In the genomic region with DNA sequence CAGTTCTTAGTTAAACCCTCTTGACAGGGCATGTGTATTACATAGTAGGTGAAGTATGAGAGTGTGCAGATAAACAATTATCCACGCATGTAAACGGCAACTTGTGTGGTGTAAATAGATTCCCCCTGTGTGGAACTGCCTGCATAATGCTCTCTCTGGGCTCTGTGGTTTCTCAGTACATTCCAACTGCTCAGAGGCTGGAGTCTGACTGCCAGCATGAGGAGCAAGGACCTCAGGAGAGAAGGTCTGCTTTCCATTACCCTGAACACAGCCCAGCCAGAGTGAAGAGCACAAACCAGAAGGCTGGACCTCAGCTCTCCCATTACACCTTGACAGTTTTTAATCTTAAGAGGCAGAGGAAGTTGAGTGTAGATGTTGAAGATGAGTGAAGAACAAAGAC, we compare ENCODE assay signal across 16 mouse cellular contexts. TPM values are rescaled to one million over a fixed set of nuclear protein-coding genes. Genes with fewer than 3 reads are reported as not detected.
DNase-seq lines count a peak whose midpoint lies in the region; ATAC-seq and TF ChIP-seq lines count a peak whose summit lies in the region.
"Had no signal": no experiment of that assay in that cellular context is flagged by ENCODE, and none has a peak within 500 bp of the region (broad histone marks: within the 10 kb centered on the region; RNA-seq: fewer than 3 reads in every experiment).

No protein-coding gene starts in this region.

- no peak for ATAC-seq in kidney, embryonic 15.5 days (replicated peaks; ENCODE audit: low FRiP score)
- ATAC-seq in embryonic facial prominence, embryonic 11.5 days (replicated peaks; ENCODE audit: insufficient number of reproducible peaks, low FRiP score, low TSS enrichment, low read depth), result peak; percentile 67
- ATAC-seq: forebrain, postnatal 0 days; inflammation-experienced regulatory T-cells, adult 6 months; midbrain, embryonic 16.5 days had no signal

- no peaks in the 10 kb centered on the region for H3K36me3 ChIP-seq in kidney, embryonic 15.5 days
- H3K36me3 ChIP-seq in embryonic facial prominence, embryonic 11.5 days (replicated peaks; ENCODE audit: control insufficient read depth, insufficient read depth, low read depth, low read length), result no peaks in the 10 kb centered on the region
- H3K36me3 ChIP-seq: G1E had no signal

- TF ChIP-seq CTCF in gastrocnemius, adult 2 months (IDR thresholded peaks at IDR 0.05), result no peak

- H3K9me3 ChIP-seq in kidney, embryonic 15.5 days (replicated peaks), result no peaks in the 10 kb centered on the region
- H3K9me3 ChIP-seq in embryonic facial prominence, embryonic 11.5 days (replicated peaks; ENCODE audit: control insufficient read depth, low read length), result no peaks in the 10 kb centered on the region
- H3K9me3 ChIP-seq: G1E had no signal

- H3K4me3 ChIP-seq in kidney, embryonic 15.5 days (replicated peaks), result no peak overlapping the region
- no peak overlapping the region for H3K4me3 ChIP-seq in embryonic facial prominence, embryonic 11.5 days (ENCODE audit: low read depth, low read length)
- no peak overlapping the region for H3K4me3 ChIP-seq in gastrocnemius, adult 2 months

- peak; percentile 32 for DNase-seq in embryo, embryonic 10 days (ENCODE audit: low spot score)
- DNase-seq in embryo, embryonic 9.5 days (ENCODE audit: extremely low spot score), result no peak
- DNase-seq in kidney, postnatal 10 days, result no peak
- DNase-seq in embryonic facial prominence, embryonic 11.5 days (ENCODE audit: low spot score), result peak; percentile 66
- peak; percentile 27 for DNase-seq in forelimb bud, embryonic 11.5 days (ENCODE audit: low read depth, low spot score)
- no peak for DNase-seq in gastrocnemius, adult 2 months
- DNase-seq in lung, postnatal 10 days, result no peak
- DNase-seq: cerebellum, adult 8-10 months; forebrain, postnatal 0 days; kidney, adult 9 months; liver, postnatal 0 days; lung, postnatal 14 days had no signal

- intact Hi-C loops in gastrocnemius, adult 2 months (cut with DNase I), result no loop called here

- peaks cover 13% of the 10 kb centered on the region for H3K4me1 ChIP-seq in kidney, embryonic 15.5 days
- H3K4me1 ChIP-seq in embryonic facial prominence, embryonic 11.5 days (ENCODE audit: control insufficient read depth, insufficient read depth, low read length), result no peaks in the 10 kb centered on the region

- WGBS in kidney, embryonic 15.5 days, result 83% methylated on average over 2 of the region's 2 CpGs
- WGBS in embryonic facial prominence, embryonic 11.5 days, result 55% methylated on average over 2 of the region's 2 CpGs

- 0 out of 2 replicates have a peak overlapping the region, but pooled peaks have one; percentile 42 for H3K27ac ChIP-seq in kidney, embryonic 15.5 days
- 0 out of 2 replicates have a peak overlapping the region, but pooled peaks have one; percentile 9 for H3K27ac ChIP-seq in embryonic facial prominence, embryonic 11.5 days (replicated peaks; ENCODE audit: low read depth, low read length)
- H3K27ac ChIP-seq in gastrocnemius, adult 2 months, result no peak overlapping the region

- no peak overlapping the region for H3K4me2 ChIP-seq in kidney, embryonic 15.5 days
- no peak overlapping the region for H3K4me2 ChIP-seq in embryonic facial prominence, embryonic 11.5 days (ENCODE audit: low read depth, low read length)

- H3K9ac ChIP-seq in kidney, embryonic 15.5 days, result no peak overlapping the region
- no peak overlapping the region for H3K9ac ChIP-seq in embryonic facial prominence, embryonic 11.5 days (replicated peaks; ENCODE audit: low read length)
- H3K9ac ChIP-seq: forebrain, postnatal 0 days; liver, postnatal 0 days had no signal

- H3K27me3 ChIP-seq in kidney, embryonic 15.5 days, result no peaks in the 10 kb centered on the region
- no peaks in the 10 kb centered on the region for H3K27me3 ChIP-seq in embryonic facial prominence, embryonic 11.5 days (ENCODE audit: control insufficient read depth, insufficient read depth, low read length)

RNA-seq across cellular contexts. Expression of a gene that starts 33.0 kb away (rescaled TPM):
- polyA plus RNA-seq in kidney, embryonic 15.5 days (2015; fragmentation: Nextera tagmentation; extraction: Ambion mirVana), result 56.0 and 65.7 TPM in 2 replicates
- 79.8 and 84.7 TPM in 2 replicates for polyA plus RNA-seq in embryonic facial prominence, embryonic 11.5 days (2014; fragmentation: Nextera tagmentation; extraction: Ambion mirVana)
- 10 to 100 TPM; 13.4 to 20.0 TPM for total RNA-seq in gastrocnemius, adult 2 months (2021)

RNA-seq across cellular contexts. Expression of a gene that starts 45.8 kb away (rescaled TPM):
- 9.3 and 9.5 TPM in 2 replicates for polyA plus RNA-seq in kidney, embryonic 15.5 days (2015; fragmentation: Nextera tagmentation; extraction: Ambion mirVana)
- polyA plus RNA-seq in embryonic facial prominence, embryonic 11.5 days (2014; fragmentation: Nextera tagmentation; extraction: Ambion mirVana), result 5.2 and 6.3 TPM in 2 replicates
- 10 to 100 TPM in 1 of 2 experiments, 1 to 10 TPM in 1; 7.8 to 10.2 TPM for total RNA-seq in gastrocnemius, adult 2 months (2021)
- polyA plus RNA-seq: G1E had no signal

Comparison
In these comparisons a context has a peak if more than half of its experiments do, and no peak if none do; other contexts are left out.
1. DNase-seq: peak in embryo, embryonic 10 days (single experiment), embryonic facial prominence, embryonic 11.5 days (single experiment) and forelimb bud, embryonic 11.5 days (single experiment); none in embryo, embryonic 9.5 days (single experiment), kidney, postnatal 10 days (single experiment), gastrocnemius, adult 2 months (single experiment) and lung, postnatal 10 days (single experiment).